Mouse (Mus musculus): ENCODE data around the gene En1. TPM values are rescaled to one million over a fixed set of nuclear protein-coding genes. Genes with fewer than 3 reads are reported as not detected.

En1 gene
- polyA plus RNA-seq, 1 experiment, result not detected

DNA sequence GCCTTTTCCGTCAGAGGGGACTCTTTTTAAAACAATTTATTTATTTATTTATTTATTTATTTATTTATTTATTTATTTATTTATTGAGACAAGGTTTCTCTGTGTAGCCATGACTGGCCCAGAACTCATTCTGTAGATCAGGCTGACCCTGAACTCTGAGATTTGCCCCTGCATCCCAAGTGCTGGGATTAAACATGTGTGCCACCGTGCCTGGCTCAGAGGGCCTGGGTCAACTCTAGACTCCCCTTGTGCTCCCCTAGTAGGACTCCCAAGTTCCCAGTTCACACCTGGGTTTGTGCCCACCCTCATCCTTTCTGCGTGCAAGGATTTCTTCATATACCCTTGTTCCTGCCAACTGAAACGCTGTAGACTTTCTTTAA, 25.4 kb downstream of the En1 start:
- Histone ChIP-seq H3K36me3 (ENCODE audit: control insufficient read depth, insufficient read depth, low read length) (no peaks in the 10 kb centered on the region), H3K4me3 (ENCODE audit: extremely low read depth, insufficient read depth, insufficient read length) (no peak overlapping the region), H3K27ac (ENCODE audit: insufficient read depth, low read length) (no peak overlapping the region), H3K27me3 (ENCODE audit: control insufficient read depth, insufficient read depth, low read length) (no peaks in the 10 kb centered on the region), H3K4me1 (ENCODE audit: control insufficient read depth, insufficient read depth, insufficient read length) (no peaks in the 10 kb centered on the region)
- no peak for DNase-seq (ENCODE audit: low read depth in 1 of 2, low spot score in 2 of 2)
- WGBS, result 85% methylated on average over 4 of the region's 4 CpGs
- TF ChIP-seq POLR2A (IDR thresholded peaks at IDR 0.05; ENCODE audit: low read depth, low read length), result no peak
- TF ChIP-seq CTCF (IDR thresholded peaks at IDR 0.05; ENCODE audit: extremely low read depth, insufficient read depth, insufficient read length, insufficient replicate concordance), result no peak

DNA sequence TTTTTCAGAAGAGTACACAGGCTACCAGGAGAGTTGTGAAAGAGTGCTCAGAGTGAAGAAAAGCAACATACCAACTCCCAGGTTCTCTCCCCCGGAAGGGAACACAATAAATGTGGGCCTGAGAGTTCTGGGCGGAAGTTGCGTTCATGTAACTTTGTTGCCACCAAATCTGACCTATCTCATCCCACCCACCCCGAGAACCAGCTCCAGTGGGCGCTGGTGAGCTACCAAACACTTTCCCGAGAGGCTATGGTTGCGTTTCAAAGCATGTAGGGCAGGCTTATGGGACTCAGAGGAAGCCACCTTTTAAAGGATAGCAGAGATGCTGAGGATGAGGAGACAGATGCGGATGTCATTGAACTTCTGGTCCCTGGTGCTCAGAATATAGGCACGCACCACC, 26.6 kb downstream of the En1 start:
- DNase-seq (ENCODE audit: low read depth in 1 of 2, low spot score in 2 of 2), result no peak
- no peaks in the 10 kb centered on the region for H3K4me1 ChIP-seq (ENCODE audit: control insufficient read depth, insufficient read depth, insufficient read length)
- H3K36me3 ChIP-seq (ENCODE audit: control insufficient read depth, insufficient read depth, low read length), result no peaks in the 10 kb centered on the region
- 51% methylated on average over 9 of the region's 9 CpGs for WGBS
- H3K27me3 ChIP-seq (ENCODE audit: control insufficient read depth, insufficient read depth, low read length), result no peaks in the 10 kb centered on the region
- no peak overlapping the region for H3K4me3 ChIP-seq (ENCODE audit: extremely low read depth, insufficient read depth, insufficient read length)
- TF ChIP-seq CTCF (IDR thresholded peaks at IDR 0.05; ENCODE audit: extremely low read depth, insufficient read depth, insufficient read length, insufficient replicate concordance) (no peak), POLR2A (IDR thresholded peaks at IDR 0.05; ENCODE audit: low read depth, low read length) (no peak)
- H3K27ac ChIP-seq (ENCODE audit: insufficient read depth, low read length), result no peak overlapping the region

DNA sequence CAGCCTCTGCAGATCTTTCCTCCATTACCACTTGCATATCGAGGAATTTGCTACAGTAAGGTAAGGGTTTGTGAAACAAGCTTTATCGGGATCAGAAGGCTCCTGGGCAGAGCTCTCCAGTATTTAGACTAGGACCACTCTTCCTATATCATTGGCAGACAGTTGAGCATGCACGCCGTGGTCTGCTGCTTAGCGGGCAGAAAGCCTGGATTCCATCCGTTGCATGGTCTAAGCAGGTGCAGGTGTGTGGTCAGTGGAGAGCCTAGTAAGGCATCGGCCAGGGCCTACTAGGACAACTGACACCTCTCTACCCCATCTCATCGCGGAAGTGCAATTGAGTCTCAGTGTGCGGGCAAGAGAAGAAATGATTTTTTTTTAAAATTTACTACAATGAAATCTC, 41.2 kb downstream of the En1 start:
- 73% methylated on average over 10 of the region's 10 CpGs for WGBS
- no peaks in the 10 kb centered on the region for H3K36me3 ChIP-seq (ENCODE audit: control insufficient read depth, insufficient read depth, low read length)
- H3K27ac ChIP-seq (ENCODE audit: insufficient read depth, low read length), result no peak overlapping the region
- H3K4me1 ChIP-seq (ENCODE audit: control insufficient read depth, insufficient read depth, insufficient read length), result no peaks in the 10 kb centered on the region
- no peaks in the 10 kb centered on the region for H3K27me3 ChIP-seq (ENCODE audit: control insufficient read depth, insufficient read depth, low read length)
- no peak for TF ChIP-seq POLR2A (IDR thresholded peaks at IDR 0.05; ENCODE audit: low read depth, low read length)
- no peak for TF ChIP-seq CTCF (IDR thresholded peaks at IDR 0.05; ENCODE audit: extremely low read depth, insufficient read depth, insufficient read length, insufficient replicate concordance)
- DNase-seq (ENCODE audit: low read depth in 1 of 2, low spot score in 2 of 2), result no peak
- H3K4me3 ChIP-seq (ENCODE audit: extremely low read depth, insufficient read depth, insufficient read length), result no peak overlapping the region

DNA sequence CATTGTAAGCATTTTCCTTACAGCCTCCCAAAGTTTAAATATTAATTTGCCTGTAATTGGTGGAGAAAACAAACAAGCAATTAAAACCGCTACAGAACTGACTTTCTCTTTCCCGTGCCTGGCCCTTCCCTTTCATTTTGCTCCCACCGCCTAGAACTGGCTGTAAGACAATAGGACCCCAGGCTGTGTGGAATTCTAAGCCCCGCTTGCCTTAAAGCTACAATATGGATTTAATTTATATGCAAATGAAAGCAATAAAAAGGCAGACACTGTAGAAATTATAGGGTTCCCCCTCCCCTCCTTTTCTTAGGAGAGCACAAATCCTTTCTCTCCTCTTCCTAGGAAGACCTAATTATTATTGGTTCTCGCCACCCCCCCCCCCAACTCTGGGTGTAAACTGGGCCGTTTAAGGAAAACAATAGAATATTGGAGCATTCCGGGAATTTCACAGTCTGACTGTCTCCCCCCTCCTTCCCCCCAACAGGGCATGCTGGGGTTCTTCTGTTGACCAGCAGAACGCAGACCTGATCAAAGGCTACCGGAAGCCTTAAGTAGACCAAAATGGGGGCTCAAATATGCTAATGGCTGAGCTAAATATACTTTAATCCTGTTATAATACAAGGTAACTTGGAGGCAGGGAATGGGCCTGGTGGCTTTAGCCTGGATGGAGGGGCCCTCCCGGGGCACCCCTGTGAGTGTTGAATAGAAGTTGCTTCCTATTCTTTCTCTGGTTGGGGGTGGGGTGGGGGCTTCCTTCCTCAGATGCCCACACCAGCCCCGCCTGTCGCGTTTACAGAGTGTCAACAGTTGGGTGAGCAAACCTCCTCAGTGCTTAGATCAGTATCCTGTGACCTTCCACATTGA, 41.9 kb downstream of the En1 start:
- no peaks in the 10 kb centered on the region for H3K27me3 ChIP-seq (ENCODE audit: control insufficient read depth, insufficient read depth, low read length)
- TF ChIP-seq CTCF (IDR thresholded peaks at IDR 0.05; ENCODE audit: extremely low read depth, insufficient read depth, insufficient read length, insufficient replicate concordance) (no peak), POLR2A (IDR thresholded peaks at IDR 0.05; ENCODE audit: low read depth, low read length) (no peak)
- no peaks in the 10 kb centered on the region for H3K36me3 ChIP-seq (ENCODE audit: control insufficient read depth, insufficient read depth, low read length)
- WGBS, result 54% methylated on average over 13 of the region's 13 CpGs
- no peak for DNase-seq (ENCODE audit: low read depth in 1 of 2, low spot score in 2 of 2)
- no peaks in the 10 kb centered on the region for H3K4me1 ChIP-seq (ENCODE audit: control insufficient read depth, insufficient read depth, insufficient read length)
- no peak overlapping the region for H3K27ac ChIP-seq (ENCODE audit: insufficient read depth, low read length)
- H3K4me3 ChIP-seq (ENCODE audit: extremely low read depth, insufficient read depth, insufficient read length), result no peak overlapping the region

DNA sequence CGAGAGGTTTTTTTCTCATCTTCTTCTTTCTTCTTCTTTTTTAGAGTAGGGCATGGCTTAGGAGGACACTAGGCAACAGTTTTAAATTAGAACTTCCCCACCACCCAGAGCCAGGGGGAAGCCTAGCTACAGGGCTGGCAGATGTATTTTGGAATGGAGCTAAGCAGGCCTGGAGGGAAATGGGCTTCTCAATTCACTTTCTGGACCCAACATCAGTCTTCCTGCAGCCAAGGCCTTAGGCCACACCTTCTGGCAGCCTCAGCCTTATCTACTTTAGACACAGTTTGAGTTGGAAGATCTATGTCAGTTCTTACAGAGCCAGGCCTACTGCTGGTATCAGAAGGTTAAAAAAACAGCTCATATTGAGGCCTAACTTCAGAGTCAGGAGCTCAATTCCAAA, 42.5 kb downstream of the En1 start:
- H3K27ac ChIP-seq (ENCODE audit: insufficient read depth, low read length), result no peak overlapping the region
- 54% methylated on average over 1 of the region's 1 CpGs for WGBS
- H3K4me1 ChIP-seq (ENCODE audit: control insufficient read depth, insufficient read depth, insufficient read length), result no peaks in the 10 kb centered on the region
- H3K27me3 ChIP-seq (ENCODE audit: control insufficient read depth, insufficient read depth, low read length), result no peaks in the 10 kb centered on the region
- H3K36me3 ChIP-seq (ENCODE audit: control insufficient read depth, insufficient read depth, low read length), result no peaks in the 10 kb centered on the region
- no peak for DNase-seq (ENCODE audit: low read depth in 1 of 2, low spot score in 2 of 2)
- TF ChIP-seq POLR2A (IDR thresholded peaks at IDR 0.05; ENCODE audit: low read depth, low read length) (no peak), CTCF (IDR thresholded peaks at IDR 0.05; ENCODE audit: extremely low read depth, insufficient read depth, insufficient read length, insufficient replicate concordance) (no peak)
- H3K4me3 ChIP-seq (ENCODE audit: extremely low read depth, insufficient read depth, insufficient read length), result no peak overlapping the region

DNA sequence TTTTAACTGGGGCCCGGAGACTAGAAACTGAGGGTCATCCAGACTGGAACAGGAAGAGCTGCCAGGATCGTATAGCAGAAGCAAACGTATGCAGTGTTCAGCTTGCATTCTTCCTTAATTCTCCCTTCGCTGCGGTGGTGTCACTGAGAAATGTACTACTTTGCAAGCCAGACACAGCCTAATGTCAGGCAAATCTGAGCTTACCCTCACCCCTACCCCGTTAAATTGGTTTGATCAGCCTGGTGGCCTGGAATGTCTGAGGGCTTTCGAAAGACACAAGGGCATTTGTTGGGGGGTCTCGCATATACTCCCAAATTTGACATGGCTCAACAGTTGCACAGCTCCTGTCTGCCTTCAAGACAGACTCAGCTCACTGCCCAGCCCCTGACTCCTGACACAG, 47.9 kb downstream of the En1 start:
- Histone ChIP-seq H3K36me3 (ENCODE audit: control insufficient read depth, insufficient read depth, low read length) (no peaks in the 10 kb centered on the region), H3K4me1 (ENCODE audit: control insufficient read depth, insufficient read depth, insufficient read length) (no peaks in the 10 kb centered on the region), H3K27me3 (ENCODE audit: control insufficient read depth, insufficient read depth, low read length) (no peaks in the 10 kb centered on the region), H3K27ac (ENCODE audit: insufficient read depth, low read length) (no peak overlapping the region), H3K4me3 (ENCODE audit: extremely low read depth, insufficient read depth, insufficient read length) (no peak overlapping the region)
- WGBS, result 81% methylated on average over 8 of the region's 8 CpGs
- TF ChIP-seq POLR2A (IDR thresholded peaks at IDR 0.05; ENCODE audit: low read depth, low read length) (no peak), CTCF (IDR thresholded peaks at IDR 0.05; ENCODE audit: extremely low read depth, insufficient read depth, insufficient read length, insufficient replicate concordance) (no peak)
- DNase-seq (ENCODE audit: low read depth in 1 of 2, low spot score in 2 of 2), result no peak

DNA sequence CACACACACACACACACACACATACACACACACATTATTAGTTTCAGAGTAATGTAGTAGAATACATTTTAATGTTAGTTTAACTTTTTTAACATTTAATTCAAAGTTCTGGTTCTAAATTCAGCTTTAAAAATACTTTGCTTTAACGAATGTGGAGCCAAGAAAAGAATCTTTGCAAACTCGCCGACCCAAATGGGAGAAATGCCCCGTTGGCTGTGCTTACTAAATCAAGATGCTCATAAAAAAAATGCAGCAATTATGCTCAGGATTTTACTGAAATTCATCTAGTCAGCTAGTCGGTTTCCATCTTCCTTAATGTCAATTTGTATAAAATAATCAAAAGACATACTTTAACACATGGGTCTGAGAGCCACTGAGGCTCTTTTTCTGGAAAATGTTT, 49.8 kb downstream of the En1 start:
- 84% methylated on average over 5 of the region's 5 CpGs for WGBS
- H3K4me3 ChIP-seq (ENCODE audit: extremely low read depth, insufficient read depth, insufficient read length), result no peak overlapping the region
- TF ChIP-seq CTCF (IDR thresholded peaks at IDR 0.05; ENCODE audit: extremely low read depth, insufficient read depth, insufficient read length, insufficient replicate concordance), result no peak
- no peak for TF ChIP-seq POLR2A (IDR thresholded peaks at IDR 0.05; ENCODE audit: low read depth, low read length)
- H3K4me1 ChIP-seq (ENCODE audit: control insufficient read depth, insufficient read depth, insufficient read length), result no peaks in the 10 kb centered on the region
- DNase-seq (ENCODE audit: low read depth in 1 of 2, low spot score in 2 of 2), result no peak
- no peak overlapping the region for H3K27ac ChIP-seq (ENCODE audit: insufficient read depth, low read length)
- H3K27me3 ChIP-seq (ENCODE audit: control insufficient read depth, insufficient read depth, low read length), result no peaks in the 10 kb centered on the region
- H3K36me3 ChIP-seq (ENCODE audit: control insufficient read depth, insufficient read depth, low read length), result no peaks in the 10 kb centered on the region
